Comparison of ENCODE assay signal across 8 mouse cellular contexts in genomic region chr4:135271881-135272616, GRCm38 (mm10). TPM values are rescaled to one million over a fixed set of nuclear protein-coding genes. Genes with fewer than 3 reads are reported as not detected.
DNase-seq lines count a peak whose midpoint lies in the region; ATAC-seq lines count a peak whose summit lies in the region.

No protein-coding gene starts in this region.

- peak overlapping the region; percentile 93 for H3K9ac ChIP-seq in embryonic facial prominence, embryonic 11.5 days (replicated peaks; ENCODE audit: low read length)
- peak overlapping the region; percentile 82 for H3K9ac ChIP-seq in lung, embryonic 16.5 days (ENCODE audit: low read length)

- peaks cover 3% of the 10 kb centered on the region for H3K4me1 ChIP-seq in embryonic facial prominence, embryonic 11.5 days (ENCODE audit: control insufficient read depth, insufficient read depth, low read length)
- H3K4me1 ChIP-seq in lung, embryonic 16.5 days (replicated peaks; ENCODE audit: control insufficient read depth, insufficient read depth, low read length), result peaks cover 33% of the 10 kb centered on the region

- H3K4me2 ChIP-seq in embryonic facial prominence, embryonic 11.5 days (ENCODE audit: low read depth, low read length), result peak overlapping the region; percentile 40
- H3K4me2 ChIP-seq in lung, embryonic 16.5 days (ENCODE audit: low read depth, low read length), result peak overlapping the region; percentile 66

- H3K9me3 ChIP-seq in embryonic facial prominence, embryonic 11.5 days (replicated peaks; ENCODE audit: control insufficient read depth, low read length), result no peaks in the 10 kb centered on the region
- no peaks in the 10 kb centered on the region for H3K9me3 ChIP-seq in lung, embryonic 16.5 days (ENCODE audit: control insufficient read depth, low read length)

- peak; percentile 68 to 82 for DNase-seq in adrenal gland, adult (ENCODE audit: inconsistent age in 2 of 2, low spot score in 1 of 2)
- peak; percentile 74 for DNase-seq in embryonic facial prominence, embryonic 11.5 days (ENCODE audit: low spot score)
- DNase-seq in heart, adult 9 months (ENCODE audit: low spot score in 2 of 2), result peak; percentile 75 to 78
- DNase-seq in kidney, adult 8-10 months, result peak; percentile 68 to 72
- peak; percentile 45 for DNase-seq in ovary, postnatal 14 days (ENCODE audit: low spot score)
- no peak for DNase-seq in frontal cortex, postnatal 10 days (ENCODE audit: low spot score in 2 of 2)

- no peaks in the 10 kb centered on the region for H3K36me3 ChIP-seq in embryonic facial prominence, embryonic 11.5 days (replicated peaks; ENCODE audit: control insufficient read depth, insufficient read depth, low read depth, low read length)
- H3K36me3 ChIP-seq in lung, embryonic 16.5 days (ENCODE audit: control insufficient read depth, insufficient read depth, low read length), result no peaks in the 10 kb centered on the region

- peak overlapping the region; percentile 94 for H3K27ac ChIP-seq in embryonic facial prominence, embryonic 11.5 days (replicated peaks; ENCODE audit: low read depth, low read length)
- peak overlapping the region; percentile 94 for H3K27ac ChIP-seq in lung, embryonic 16.5 days (ENCODE audit: low read length)

- no peaks in the 10 kb centered on the region for H3K27me3 ChIP-seq in embryonic facial prominence, embryonic 11.5 days (ENCODE audit: control insufficient read depth, insufficient read depth, low read length)
- H3K27me3 ChIP-seq in lung, embryonic 16.5 days (ENCODE audit: control insufficient read depth, insufficient read depth, low read depth, low read length), result no peaks in the 10 kb centered on the region

- ATAC-seq in CD4-positive, CD25-positive, alpha-beta regulatory T cell, adult 4 months, result peak; percentile 13
- peak; percentile 35 for ATAC-seq in embryonic facial prominence, embryonic 11.5 days (replicated peaks; ENCODE audit: insufficient number of reproducible peaks, low FRiP score, low TSS enrichment, low read depth)
- ATAC-seq in lung, embryonic 16.5 days (ENCODE audit: low read depth), result peak; percentile 36

- WGBS in embryonic facial prominence, embryonic 11.5 days, result under 1% methylated on average over 67 of the region's 67 CpGs
- under 1% methylated on average over 54 of the region's 67 CpGs for WGBS in lung, embryonic 16.5 days

- H3K4me3 ChIP-seq in embryonic facial prominence, embryonic 11.5 days (ENCODE audit: low read depth, low read length), result peak overlapping the region; percentile 91
- H3K4me3 ChIP-seq in lung, embryonic 16.5 days (ENCODE audit: low read length), result peak overlapping the region; percentile 76

RNA-seq across cellular contexts. Expression of gene Clic4, which starts 0.6 kb away (rescaled TPM):
- 1 to 10 TPM; 7.0 to 8.0 TPM for polyA plus RNA-seq in CD4-positive, CD25-positive, alpha-beta regulatory T cell, adult 4 months (2017; shearing (Covaris generic))
- 148 and 156 TPM in 2 replicates for polyA plus RNA-seq in embryonic facial prominence, embryonic 11.5 days (2014; fragmentation: Nextera tagmentation; extraction: Ambion mirVana)
- polyA plus RNA-seq in lung, embryonic 16.5 days (2015; fragmentation: Nextera tagmentation; extraction: Ambion mirVana), result 170 and 179 TPM in 2 replicates

Comparison
In these comparisons a context has a peak if more than half of its experiments do, and no peak if none do; other contexts are left out.
1. DNase-seq: peak in adrenal gland, adult (2 of 2), embryonic facial prominence, embryonic 11.5 days (single experiment), heart, adult 9 months (2 of 2), kidney, adult 8-10 months (2 of 2) and ovary, postnatal 14 days (single experiment); none in frontal cortex, postnatal 10 days (0 of 2).
2. RNA of gene Clic4, which starts 0.6 kb away (polyA plus RNA-seq): 170 to 179 TPM in lung, embryonic 16.5 days and 148 to 156 TPM in embryonic facial prominence, embryonic 11.5 days; 7.0 to 8.0 TPM in CD4-positive, CD25-positive, alpha-beta regulatory T cell, adult 4 months; every median in the first group is over 10 times any median in the second.
3. Peak in every context shown above with its lines, with median percentiles within 50 percentile points of each other: ATAC-seq.